ENCODE assay signal across 12 mouse cellular contexts in the genomic region with DNA sequence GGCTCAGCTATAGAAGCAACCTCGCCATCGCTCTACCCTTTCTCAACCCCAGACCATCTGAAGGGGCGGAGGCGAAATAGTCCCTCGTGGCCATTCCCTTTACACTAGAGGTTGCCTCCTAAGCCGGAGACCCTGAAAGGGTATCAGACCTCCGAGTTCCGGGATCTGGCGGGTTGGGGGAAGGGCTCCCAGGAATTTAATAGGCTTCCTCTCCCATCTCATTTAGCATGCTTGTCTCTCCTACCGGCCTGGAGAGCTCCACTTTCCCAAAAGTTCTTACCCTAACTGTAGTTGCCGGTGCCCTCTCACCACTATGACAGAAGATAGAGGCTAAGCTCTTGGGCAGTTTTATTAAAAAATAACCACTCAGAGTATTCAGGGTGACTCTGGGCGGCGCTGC. TPM values are rescaled to one million over a fixed set of nuclear protein-coding genes. Genes with fewer than 3 reads are reported as not detected.
DNase-seq lines count a peak whose midpoint lies in the region; ATAC-seq and TF ChIP-seq lines count a peak whose summit lies in the region.
"Had no signal": no experiment of that assay in that cellular context is flagged by ENCODE, and none has a peak within 500 bp of the region (broad histone marks: within the 10 kb centered on the region; RNA-seq: fewer than 3 reads in every experiment).

No protein-coding gene starts in this region.

- no peaks in the 10 kb centered on the region for H3K9me3 ChIP-seq in kidney, embryonic 14.5 days (ENCODE audit: control insufficient read depth, low read length)
- H3K9me3 ChIP-seq in embryonic facial prominence, embryonic 11.5 days (replicated peaks; ENCODE audit: control insufficient read depth, low read length) = no peaks in the 10 kb centered on the region
- H3K9me3 ChIP-seq in hindbrain, embryonic 15.5 days = no peaks in the 10 kb centered on the region
- no peaks in the 10 kb centered on the region for H3K9me3 ChIP-seq in neural tube, embryonic 11.5 days (ENCODE audit: control insufficient read depth, low read length)

- peaks cover 8% of the 10 kb centered on the region; the same call in 1 of the 2 replicates for H3K36me3 ChIP-seq in kidney, embryonic 14.5 days (ENCODE audit: control insufficient read depth, insufficient read depth, low read length)
- no peaks in the 10 kb centered on the region; the same call in 1 of the 2 replicates for H3K36me3 ChIP-seq in kidney, adult 2 months (ENCODE audit: control insufficient read depth, insufficient read depth, low read length)
- peaks cover 2% of the 10 kb centered on the region; the same call in 1 of the 2 replicates for H3K36me3 ChIP-seq in embryonic facial prominence, embryonic 11.5 days (replicated peaks; ENCODE audit: control insufficient read depth, insufficient read depth, low read depth, low read length)
- H3K36me3 ChIP-seq in hindbrain, embryonic 15.5 days = 0 out of 2 replicates have a peak, but pooled peaks cover 7% of the 10 kb centered on the region
- no peaks in the 10 kb centered on the region for H3K36me3 ChIP-seq in neural tube, embryonic 11.5 days (ENCODE audit: control insufficient read depth, insufficient read depth, low read length)

- H3K9ac ChIP-seq in kidney, embryonic 14.5 days (ENCODE audit: low read depth, low read length) = no peak overlapping the region
- no peak overlapping the region for H3K9ac ChIP-seq in embryonic facial prominence, embryonic 11.5 days (replicated peaks; ENCODE audit: low read length)
- H3K9ac ChIP-seq in hindbrain, embryonic 15.5 days = peak overlapping the region; percentile 17; the same call in 1 of the 2 replicates
- no peak overlapping the region for H3K9ac ChIP-seq in neural tube, embryonic 11.5 days (ENCODE audit: low read length)

- 1% methylated on average over 13 of the region's 13 CpGs for WGBS in kidney, embryonic 14.5 days
- 1% methylated on average over 13 of the region's 13 CpGs for WGBS in kidney, adult 2 months
- WGBS in embryonic facial prominence, embryonic 11.5 days = under 1% methylated on average over 13 of the region's 13 CpGs
- 1% methylated on average over 13 of the region's 13 CpGs for WGBS in hindbrain, embryonic 15.5 days
- WGBS in neural tube, embryonic 11.5 days = under 1% methylated on average over 13 of the region's 13 CpGs

- no peaks in the 10 kb centered on the region for H3K4me1 ChIP-seq in kidney, embryonic 14.5 days (ENCODE audit: control insufficient read depth, insufficient read depth, low read length)
- H3K4me1 ChIP-seq in kidney, adult 2 months (ENCODE audit: control insufficient read depth, insufficient read depth, low read length) = no peaks in the 10 kb centered on the region
- peaks cover 5% of the 10 kb centered on the region; the same call in 1 of the 2 replicates for H3K4me1 ChIP-seq in embryonic facial prominence, embryonic 11.5 days (ENCODE audit: control insufficient read depth, insufficient read depth, low read length)
- H3K4me1 ChIP-seq in hindbrain, embryonic 15.5 days (replicated peaks) = peaks cover 25% of the 10 kb centered on the region
- H3K4me1 ChIP-seq in neural tube, embryonic 11.5 days (ENCODE audit: control insufficient read depth, insufficient read depth, low read length) = 0 out of 2 replicates have a peak, but pooled peaks cover 6% of the 10 kb centered on the region

- H3K27me3 ChIP-seq in kidney, embryonic 14.5 days (ENCODE audit: control insufficient read depth, insufficient read depth, low read length) = peaks cover 67% of the 10 kb centered on the region
- no peaks in the 10 kb centered on the region for H3K27me3 ChIP-seq in kidney, adult 2 months (replicated peaks; ENCODE audit: control insufficient read depth, insufficient read depth, low read length)
- H3K27me3 ChIP-seq in embryonic facial prominence, embryonic 11.5 days (ENCODE audit: control insufficient read depth, insufficient read depth, low read length) = peaks cover 41% of the 10 kb centered on the region
- H3K27me3 ChIP-seq in hindbrain, embryonic 15.5 days = peaks cover 62% of the 10 kb centered on the region
- peaks cover 55% of the 10 kb centered on the region for H3K27me3 ChIP-seq in neural tube, embryonic 11.5 days (ENCODE audit: control insufficient read depth, insufficient read depth, low read length)

- no peak for TF ChIP-seq POLR2A in kidney, adult 2 months (IDR thresholded peaks at IDR 0.05; ENCODE audit: low read depth, low read length)

- TF ChIP-seq CTCF in kidney, adult 2 months (conservative IDR thresholded peaks at IDR 0.05; ENCODE audit: insufficient read depth, insufficient read length, low read depth, low read length) = no peak

- no peak for DNase-seq in kidney, adult 2 months
- DNase-seq in embryonic facial prominence, embryonic 11.5 days (ENCODE audit: low spot score) = no peak
- DNase-seq in neural tube, embryonic 11.5 days (ENCODE audit: low spot score) = no peak
- no peak for DNase-seq in adrenal gland, adult 8-10 months
- no peak for DNase-seq in cerebellum, adult 11-12 months
- no peak for DNase-seq in cerebellum, adult 9-10 months
- DNase-seq: gastrocnemius, postnatal 10 days had no signal

- H3K4me2 ChIP-seq in kidney, embryonic 14.5 days (replicated peaks; ENCODE audit: low read depth, low read length) = peak overlapping the region; percentile 38
- peak overlapping the region; percentile 41; the same call in 1 of the 2 replicates for H3K4me2 ChIP-seq in embryonic facial prominence, embryonic 11.5 days (ENCODE audit: low read depth, low read length)
- H3K4me2 ChIP-seq in hindbrain, embryonic 15.5 days = peak overlapping the region; percentile 61
- H3K4me2 ChIP-seq in neural tube, embryonic 11.5 days (ENCODE audit: low read depth) = peak overlapping the region; percentile 35

- ATAC-seq in kidney, embryonic 14.5 days (ENCODE audit: low FRiP score, low TSS enrichment) = no peak
- ATAC-seq in embryonic facial prominence, embryonic 11.5 days (replicated peaks; ENCODE audit: insufficient number of reproducible peaks, low FRiP score, low TSS enrichment, low read depth) = no peak
- no peak for ATAC-seq in hindbrain, embryonic 15.5 days (ENCODE audit: low FRiP score, low read depth)
- no peak for ATAC-seq in neural tube, embryonic 11.5 days (ENCODE audit: insufficient read depth, low FRiP score, low TSS enrichment)

- no peak overlapping the region for H3K27ac ChIP-seq in kidney, embryonic 14.5 days (ENCODE audit: low read depth, low read length)
- no peak overlapping the region for H3K27ac ChIP-seq in kidney, adult 2 months (ENCODE audit: insufficient read depth, low read depth, low read length)
- H3K27ac ChIP-seq in embryonic facial prominence, embryonic 11.5 days (replicated peaks; ENCODE audit: low read depth, low read length) = no peak overlapping the region
- no peak overlapping the region for H3K27ac ChIP-seq in hindbrain, embryonic 15.5 days (replicated peaks)
- H3K27ac ChIP-seq in neural tube, embryonic 11.5 days (ENCODE audit: low read depth, low read length) = no peak overlapping the region

- H3K4me3 ChIP-seq in kidney, embryonic 14.5 days (ENCODE audit: low read length) = peak overlapping the region; percentile 18; the same call in 1 of the 2 replicates
- H3K4me3 ChIP-seq in kidney, adult 2 months (ENCODE audit: insufficient read depth, low read depth, low read length) = no peak overlapping the region
- 0 out of 2 replicates have a peak overlapping the region, but pooled peaks have one; percentile 3 for H3K4me3 ChIP-seq in embryonic facial prominence, embryonic 11.5 days (ENCODE audit: low read depth, low read length)
- H3K4me3 ChIP-seq in hindbrain, embryonic 15.5 days = peak overlapping the region; percentile 39
- peak overlapping the region; percentile 11 for H3K4me3 ChIP-seq in neural tube, embryonic 11.5 days (ENCODE audit: low read depth, low read length)

RNA-seq across cellular contexts. Expression of a gene that starts 1.0 kb away (rescaled TPM):
- not detected in 2 replicates for polyA plus RNA-seq in kidney, embryonic 14.5 days (2014; fragmentation: Nextera tagmentation; extraction: Ambion mirVana)
- polyA plus RNA-seq in kidney, adult 2 months (2012; rRNA removed) = not detected in 2 replicates
- not detected in 2 replicates for polyA plus RNA-seq in embryonic facial prominence, embryonic 11.5 days (2014; fragmentation: Nextera tagmentation; extraction: Ambion mirVana)
- polyA plus RNA-seq in hindbrain, embryonic 15.5 days (2015; fragmentation: Nextera tagmentation; extraction: Ambion mirVana) = not detected in 2 replicates
- not detected in 2 replicates for polyA plus RNA-seq in neural tube, embryonic 11.5 days (2014; fragmentation: Nextera tagmentation; extraction: Ambion mirVana)
- not detected for total RNA-seq in adrenal gland, adult 8-10 months (2022)
- total RNA-seq: gastrocnemius, postnatal 10 days; MEL had no signal
- polyA plus RNA-seq: thymus, postnatal 0 days had no signal

RNA-seq across cellular contexts. Expression of a gene that starts 16.4 kb away (rescaled TPM):
- 67.5 and 68.3 TPM in 2 replicates for polyA plus RNA-seq in kidney, embryonic 14.5 days (2014; fragmentation: Nextera tagmentation; extraction: Ambion mirVana)
- polyA plus RNA-seq in kidney, adult 2 months (2012; rRNA removed) = 212 and 233 TPM in 2 replicates
- polyA plus RNA-seq in embryonic facial prominence, embryonic 11.5 days (2014; fragmentation: Nextera tagmentation; extraction: Ambion mirVana) = 50.5 and 50.8 TPM in 2 replicates
- polyA plus RNA-seq in hindbrain, embryonic 15.5 days (2015; fragmentation: Nextera tagmentation; extraction: Ambion mirVana) = 54.0 and 60.1 TPM in 2 replicates
- 44.8 and 52.2 TPM in 2 replicates for polyA plus RNA-seq in neural tube, embryonic 11.5 days (2014; fragmentation: Nextera tagmentation; extraction: Ambion mirVana)
- total RNA-seq in adrenal gland, adult 8-10 months (2022) = 10 to 100 TPM; 63.7 to 83.4 (median 76.4) TPM

RNA-seq across cellular contexts. Expression of a gene that starts 21.1 kb away (rescaled TPM):
- not detected in 2 replicates for polyA plus RNA-seq in kidney, embryonic 14.5 days (2014; fragmentation: Nextera tagmentation; extraction: Ambion mirVana)
- polyA plus RNA-seq in kidney, adult 2 months (2012; rRNA removed) = 0.05 and 3.9 TPM in 2 replicates
- not detected in 2 replicates for polyA plus RNA-seq in embryonic facial prominence, embryonic 11.5 days (2014; fragmentation: Nextera tagmentation; extraction: Ambion mirVana)
- not detected in 2 replicates for polyA plus RNA-seq in hindbrain, embryonic 15.5 days (2015; fragmentation: Nextera tagmentation; extraction: Ambion mirVana)
- 0.45 and 0.81 TPM in 2 replicates for polyA plus RNA-seq in neural tube, embryonic 11.5 days (2014; fragmentation: Nextera tagmentation; extraction: Ambion mirVana)
- not detected for total RNA-seq in adrenal gland, adult 8-10 months (2022)
- total RNA-seq: MEL had no signal

RNA-seq across cellular contexts. Expression of a gene that starts 29.6 kb away (rescaled TPM):
- 1.9 and 3.4 TPM in 2 replicates for polyA plus RNA-seq in kidney, embryonic 14.5 days (2014; fragmentation: Nextera tagmentation; extraction: Ambion mirVana)
- polyA plus RNA-seq in kidney, adult 2 months (2012; rRNA removed) = 0.14 and 0.24 TPM in 2 replicates
- polyA plus RNA-seq in embryonic facial prominence, embryonic 11.5 days (2014; fragmentation: Nextera tagmentation; extraction: Ambion mirVana) = 0.46 and 0.59 TPM in 2 replicates
- 36.2 and 46.7 TPM in 2 replicates for polyA plus RNA-seq in hindbrain, embryonic 15.5 days (2015; fragmentation: Nextera tagmentation; extraction: Ambion mirVana)
- 8.1 and 9.2 TPM in 2 replicates for polyA plus RNA-seq in neural tube, embryonic 11.5 days (2014; fragmentation: Nextera tagmentation; extraction: Ambion mirVana)
- under 1 TPM in 1 of 4 experiments, not detected in 3; 0.28 TPM for total RNA-seq in adrenal gland, adult 8-10 months (2022)
- total RNA-seq: MEL had no signal

RNA-seq across cellular contexts. Expression of a gene that starts 31.6 kb away (rescaled TPM):
- polyA plus RNA-seq in kidney, embryonic 14.5 days (2014; fragmentation: Nextera tagmentation; extraction: Ambion mirVana) = not detected in 2 replicates
- polyA plus RNA-seq in kidney, adult 2 months (2012; rRNA removed) = not detected in 2 replicates
- not detected in 2 replicates for polyA plus RNA-seq in embryonic facial prominence, embryonic 11.5 days (2014; fragmentation: Nextera tagmentation; extraction: Ambion mirVana)
- polyA plus RNA-seq in hindbrain, embryonic 15.5 days (2015; fragmentation: Nextera tagmentation; extraction: Ambion mirVana) = not detected in 2 replicates
- polyA plus RNA-seq in neural tube, embryonic 11.5 days (2014; fragmentation: Nextera tagmentation; extraction: Ambion mirVana) = not detected in 2 replicates
- total RNA-seq in adrenal gland, adult 8-10 months (2022) = not detected
- total RNA-seq: gastrocnemius, postnatal 10 days; left cerebral cortex, postnatal 36 days; MEL had no signal
- polyA plus RNA-seq: thymus, postnatal 0 days had no signal
